Mouse (Mus musculus): ENCODE results near the gene Tubb2b. TPM values are rescaled to one million over a fixed set of nuclear protein-coding genes. Genes with fewer than 3 reads are reported as not detected.

The Tubb2b gene
- total RNA-seq, 2 experiments from 2014 or later, result 153 to 177 TPM

- intact Hi-C loops (cut with DNase I), result no loop called here
- DNase-seq (ENCODE audit: extremely low spot score in 1 of 2, low spot score in 2 of 2), result no peak
- no peak for TF ChIP-seq CTCF (IDR thresholded peaks at IDR 0.05)
Measured at GRCm38 (mm10) chr13:34118816-34119215, 11.4 kb downstream of the Tubb2b start.

GRCm38 (mm10) chr13:34116508-34116907 is 13.8 kb downstream of the Tubb2b start:
- no peak for TF ChIP-seq CTCF (IDR thresholded peaks at IDR 0.05)
- no peak overlapping the region for H3K27ac ChIP-seq
- intact Hi-C loops (cut with DNase I), result no loop called here
- no peak for DNase-seq (ENCODE audit: extremely low spot score in 1 of 2, low spot score in 2 of 2)
- no peak overlapping the region for H3K4me3 ChIP-seq

More at GRCm38 (mm10) chr13:34118816-34119215, 11.4 kb downstream of the Tubb2b start:
- Histone ChIP-seq H3K27ac (no peak overlapping the region), H3K4me3 (no peak overlapping the region)

GRCm38 (mm10) chr13:34114654-34115053 is 15.6 kb downstream of the Tubb2b start:
- no peak for TF ChIP-seq CTCF (IDR thresholded peaks at IDR 0.05)
- intact Hi-C loops (cut with DNase I), result no loop called here

GRCm38 (mm10) chr13:34113086-34113485 is 17.2 kb downstream of the Tubb2b start:
- no peak for TF ChIP-seq CTCF (IDR thresholded peaks at IDR 0.05)
- Histone ChIP-seq H3K4me3 (no peak overlapping the region), H3K27ac (no peak overlapping the region)
- DNase-seq (ENCODE audit: extremely low spot score in 1 of 2, low spot score in 2 of 2), result no peak
- intact Hi-C loops (cut with DNase I), result no loop called here

More at GRCm38 (mm10) chr13:34114654-34115053, 15.6 kb downstream of the Tubb2b start:
- DNase-seq (ENCODE audit: extremely low spot score in 1 of 2, low spot score in 2 of 2), result no peak
- H3K4me3 ChIP-seq, result no peak overlapping the region
- H3K27ac ChIP-seq, result no peak overlapping the region

- Histone ChIP-seq H3K27ac (no peak overlapping the region), H3K4me3 (no peak overlapping the region)
- DNase-seq (ENCODE audit: extremely low spot score in 1 of 2, low spot score in 2 of 2), result no peak
- TF ChIP-seq CTCF (IDR thresholded peaks at IDR 0.05), result no peak
- intact Hi-C loops (cut with DNase I), result no loop called here
Measured at GRCm38 (mm10) chr13:34112369-34113081, 17.7 kb downstream of the Tubb2b start.

- DNase-seq (ENCODE audit: extremely low spot score in 1 of 2, low spot score in 2 of 2), result no peak
- intact Hi-C loops (cut with DNase I), result no loop called here
- no peak for TF ChIP-seq CTCF (IDR thresholded peaks at IDR 0.05)
- H3K4me3 ChIP-seq, result no peak overlapping the region
- H3K27ac ChIP-seq, result no peak overlapping the region
Measured at GRCm38 (mm10) chr13:34111878-34112277, 18.4 kb downstream of the Tubb2b start.

GRCm38 (mm10) chr13:34111019-34111418 is 19.2 kb downstream of the Tubb2b start:
- intact Hi-C loops (cut with DNase I), result no loop called here
- no peak for TF ChIP-seq CTCF (IDR thresholded peaks at IDR 0.05)

GRCm38 (mm10) chr13:34109677-34110058 is 20.6 kb downstream of the Tubb2b start:
- no peak for TF ChIP-seq CTCF (IDR thresholded peaks at IDR 0.05)
- intact Hi-C loops (cut with DNase I), result no loop called here
- no peak overlapping the region for H3K27ac ChIP-seq
- H3K4me3 ChIP-seq, result no peak overlapping the region
- no peak for DNase-seq (ENCODE audit: extremely low spot score in 1 of 2, low spot score in 2 of 2)

More at GRCm38 (mm10) chr13:34111019-34111418, 19.2 kb downstream of the Tubb2b start:
- DNase-seq (ENCODE audit: extremely low spot score in 1 of 2, low spot score in 2 of 2), result no peak
- no peak overlapping the region for H3K27ac ChIP-seq
- no peak overlapping the region for H3K4me3 ChIP-seq

GRCm38 (mm10) chr13:34109035-34109676 is 21.1 kb downstream of the Tubb2b start:
- intact Hi-C loops (cut with DNase I), result no loop called here
- no peak overlapping the region for H3K27ac ChIP-seq

GRCm38 (mm10) chr13:34106999-34107398 is 23.3 kb downstream of the Tubb2b start:
- intact Hi-C loops (cut with DNase I), result no loop called here
- Histone ChIP-seq H3K4me3 (no peak overlapping the region), H3K27ac (no peak overlapping the region)
- DNase-seq (ENCODE audit: extremely low spot score in 1 of 2, low spot score in 2 of 2), result no peak
- TF ChIP-seq CTCF (IDR thresholded peaks at IDR 0.05), result no peak

More at GRCm38 (mm10) chr13:34109035-34109676, 21.1 kb downstream of the Tubb2b start:
- no peak overlapping the region for H3K4me3 ChIP-seq
- DNase-seq (ENCODE audit: extremely low spot score in 1 of 2, low spot score in 2 of 2), result no peak
- TF ChIP-seq CTCF (IDR thresholded peaks at IDR 0.05), result no peak

GRCm38 (mm10) chr13:34106256-34106655 is 24.0 kb downstream of the Tubb2b start:
- TF ChIP-seq CTCF (IDR thresholded peaks at IDR 0.05), result no peak; the same call in 1 of the 2 replicates
- intact Hi-C loops (cut with DNase I), result no loop called here
- no peak overlapping the region for H3K4me3 ChIP-seq
- no peak for DNase-seq (ENCODE audit: extremely low spot score in 1 of 2, low spot score in 2 of 2)
- no peak overlapping the region for H3K27ac ChIP-seq

- DNase-seq (ENCODE audit: extremely low spot score in 1 of 2, low spot score in 2 of 2), result no peak
Measured at GRCm38 (mm10) chr13:34105364-34105763, 24.9 kb downstream of the Tubb2b start.

More at GRCm38 (mm10) chr13:34105364-34105763, 24.9 kb downstream of the Tubb2b start:
- no peak for TF ChIP-seq CTCF (IDR thresholded peaks at IDR 0.05)
- H3K4me3 ChIP-seq, result no peak overlapping the region
- no peak overlapping the region for H3K27ac ChIP-seq
- intact Hi-C loops (cut with DNase I), result no loop called here

All from left cerebral cortex, adult 2 months (tissue).